Mouse (Mus musculus) inflammation-experienced regulatory T-cells, adult 6 months (primary cell): ENCODE results near the gene Afap1. TPM values are rescaled to one million over a fixed set of nuclear protein-coding genes. Genes with fewer than 3 reads are reported as not detected.

Source experiments
- ATAC-seq: one replicate; pipeline ENCODE4 v1.8.0; 2017
- polyA plus RNA-seq, 3 experiments: library from polyadenylated mRNA; unstranded; fragments of 100-300 nt; shearing (Covaris generic); gene quantifications; one replicate each; pipeline ENCODE4 v1.2.1; 2017

Afap1 gene
- polyA plus RNA-seq, 3 experiments from 2014 or later = 1.4 to 8.0 (median 7.3) TPM

GRCm38 (mm10) chr5:36043154-36043553 is 150.0 kb downstream of the Afap1 start:
- no peak for ATAC-seq

Other genes starting within 250 kb of the Afap1 start
- gene Htra3, start 213.5 kb upstream of the Afap1 start, polyA plus RNA-seq = not detected
- 1 to 10 TPM; 1.1 to 2.2 (median 1.4) TPM for gene Sh3tc1, start 153.3 kb upstream of the Afap1 start, polyA plus RNA-seq
- 1 to 10 TPM; 1.8 to 2.1 (median 1.8) TPM for gene Ablim2, start 135.4 kb upstream of the Afap1 start, polyA plus RNA-seq